ENCODE assay signal across 11 mouse cellular contexts in the genomic region with DNA sequence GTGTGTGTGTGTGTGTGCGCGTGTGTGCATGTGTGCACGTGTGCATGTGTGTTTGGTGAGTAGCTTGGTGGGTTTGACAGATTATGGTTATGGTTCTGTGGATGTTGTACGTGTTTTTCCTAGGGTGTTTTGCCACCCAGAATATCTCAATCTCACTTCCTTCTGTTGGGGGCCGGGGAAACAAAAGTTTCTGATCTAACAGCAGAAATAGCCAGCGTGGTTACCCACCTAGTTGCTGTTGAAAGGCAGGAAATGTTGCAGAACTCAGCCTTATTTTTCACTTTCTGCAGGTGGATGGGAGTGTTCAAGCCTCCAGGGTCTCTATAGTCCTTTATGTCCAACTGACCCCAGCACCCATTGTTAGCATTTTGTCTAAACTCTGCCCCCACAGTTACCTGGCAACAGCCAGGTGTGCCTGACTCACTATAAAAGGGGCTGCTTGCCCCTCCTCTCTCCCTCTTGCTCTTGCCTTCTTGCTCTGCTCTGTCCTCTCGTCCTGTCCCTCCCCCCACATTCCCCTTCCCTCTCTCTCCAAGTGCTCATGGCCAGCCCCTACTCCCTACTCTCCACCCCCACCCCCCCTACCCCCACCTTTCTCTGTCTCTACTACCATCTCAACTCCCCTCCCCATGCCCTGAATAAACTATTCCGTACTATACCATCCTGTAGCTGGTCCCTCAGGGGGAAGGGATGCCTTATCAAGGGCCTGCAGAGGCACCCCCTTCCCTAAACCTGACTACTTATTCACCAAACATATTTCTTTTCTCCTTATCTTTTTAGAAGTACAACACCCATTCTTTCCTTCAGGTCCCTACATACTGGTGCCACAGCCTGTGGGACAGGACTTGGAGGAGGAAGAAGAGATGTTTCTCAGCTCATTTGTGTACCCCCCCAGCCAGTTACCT. TPM values are rescaled to one million over a fixed set of nuclear protein-coding genes. Genes with fewer than 3 reads are reported as not detected.
A peak's percentile ranks its signal among the peaks of the same experiment; 100 is the strongest.
DNase-seq lines count a peak whose midpoint lies in the region; ATAC-seq and TF ChIP-seq lines count a peak whose summit lies in the region.
"Had no signal": no experiment of that assay in that cellular context is flagged by ENCODE, and none has a peak within 500 bp of the region (broad histone marks: within the 10 kb centered on the region; RNA-seq: fewer than 3 reads in every experiment).

No protein-coding gene starts in this region.

- peak; percentile 90 to 97 for TF ChIP-seq EP300 in MEL (IDR thresholded peaks at IDR 0.05; ENCODE audit: low read depth in 1 of 2, low read length in 2 of 2)

- peak in 1 of 2 experiments; percentile 33; a peak in 2 of 4 replicates for TF ChIP-seq POLR2A in MEL (IDR thresholded peaks at IDR 0.05; ENCODE audit: control insufficient read depth in 1 of 2, insufficient read depth in 1 of 2, low read depth in 1 of 2, low read length in 2 of 2, poor library complexity in 1 of 2)

- no peaks in the 10 kb centered on the region for H3K36me3 ChIP-seq in heart, embryonic 15.5 days
- H3K36me3 ChIP-seq in heart, embryonic 12.5 days: no peaks in the 10 kb centered on the region
- peaks cover 0 to 58% of the 10 kb centered on the region in 2 experiments; a peak in 2 of 4 replicates for H3K36me3 ChIP-seq in MEL (ENCODE audit: control insufficient read depth in 1 of 2, insufficient read depth in 2 of 2, low read length in 2 of 2)
- H3K36me3 ChIP-seq in liver, embryonic 13.5 days: no peaks in the 10 kb centered on the region
- H3K36me3 ChIP-seq: G1E; hindbrain, embryonic 10.5 days had no signal

- no peak for TF ChIP-seq CTCF in MEL (IDR thresholded peaks at IDR 0.05 in 2 of 3, conservative IDR thresholded peaks at IDR 0.05 in 1 of 3; ENCODE audit: control insufficient read depth in 1 of 3, insufficient read depth in 1 of 3, low read depth in 2 of 3, low read length in 3 of 3, poor library complexity in 1 of 3, severe bottlenecking in 1 of 3)

- H3K4me3 ChIP-seq in heart, embryonic 15.5 days: no peak overlapping the region
- H3K4me3 ChIP-seq in heart, embryonic 12.5 days: no peak overlapping the region
- H3K4me3 ChIP-seq in MEL (ENCODE audit: control insufficient read depth in 1 of 2, insufficient read depth in 1 of 2, low read depth in 2 of 2, low read length in 2 of 2): peak overlapping the region; percentile 16 to 41
- no peak overlapping the region for H3K4me3 ChIP-seq in liver, embryonic 13.5 days (replicated peaks)
- H3K4me3 ChIP-seq: hindbrain, embryonic 10.5 days had no signal

- no peaks in the 10 kb centered on the region for H3K27me3 ChIP-seq in heart, embryonic 15.5 days
- no peaks in the 10 kb centered on the region for H3K27me3 ChIP-seq in heart, embryonic 12.5 days (replicated peaks)
- H3K27me3 ChIP-seq in MEL (ENCODE audit: control insufficient read depth in 1 of 2, insufficient read depth in 2 of 2, low read length in 2 of 2): no peaks in the 10 kb centered on the region
- no peaks in the 10 kb centered on the region for H3K27me3 ChIP-seq in liver, embryonic 13.5 days

- peaks cover 5% of the 10 kb centered on the region for H3K79me2 ChIP-seq in MEL (ENCODE audit: control insufficient read depth, insufficient read depth, low read length, poor library complexity)

- no peaks in the 10 kb centered on the region for H3K9me3 ChIP-seq in heart, embryonic 15.5 days (replicated peaks)
- no peaks in the 10 kb centered on the region for H3K9me3 ChIP-seq in heart, embryonic 12.5 days (replicated peaks)
- no peaks in the 10 kb centered on the region for H3K9me3 ChIP-seq in MEL (replicated peaks; ENCODE audit: insufficient read depth, low read length)
- H3K9me3 ChIP-seq in liver, embryonic 13.5 days (replicated peaks): no peaks in the 10 kb centered on the region
- H3K9me3 ChIP-seq: hindbrain, embryonic 10.5 days had no signal

- peaks cover 13% of the 10 kb centered on the region for H3K4me1 ChIP-seq in heart, embryonic 15.5 days (replicated peaks)
- H3K4me1 ChIP-seq in heart, embryonic 12.5 days (replicated peaks): peaks cover 6% of the 10 kb centered on the region; the same call in 1 of the 2 replicates
- H3K4me1 ChIP-seq in MEL (ENCODE audit: control insufficient read depth in 1 of 2, insufficient read depth in 2 of 2, low read length in 2 of 2): peaks cover 34 to 57% of the 10 kb centered on the region in 2 experiments
- H3K4me1 ChIP-seq in liver, embryonic 13.5 days (replicated peaks): peaks cover 76% of the 10 kb centered on the region

- H3K27ac ChIP-seq in heart, embryonic 15.5 days: peak overlapping the region; percentile 69
- H3K27ac ChIP-seq in heart, embryonic 12.5 days (ENCODE audit: poor library complexity, severe bottlenecking): no peak overlapping the region
- peak overlapping the region; percentile 100 for H3K27ac ChIP-seq in MEL (ENCODE audit: control insufficient read depth, low read depth, low read length)
- H3K27ac ChIP-seq in liver, embryonic 13.5 days: peak overlapping the region; percentile 85
- H3K27ac ChIP-seq: hindbrain, embryonic 10.5 days had no signal

- DNase-seq in MEL (ENCODE audit: low read depth, low spot score): peak; percentile 90
- DNase-seq in liver, embryonic 13.5 days: peak; percentile 43
- DNase-seq in spleen, postnatal 36 days (ENCODE audit: low spot score in 2 of 2): peak; percentile 87 to 89
- no peak for DNase-seq in cerebellum, postnatal 10 days

- 63% methylated on average over 8 of the region's 8 CpGs for WGBS in heart, embryonic 15.5 days
- WGBS in heart, embryonic 12.5 days: 66% methylated on average over 8 of the region's 8 CpGs
- 28% methylated on average over 8 of the region's 8 CpGs for WGBS in liver, embryonic 13.5 days (ENCODE audit: insufficient replicate concordance)

- no peak overlapping the region for H3K4me2 ChIP-seq in heart, embryonic 15.5 days
- H3K4me2 ChIP-seq in heart, embryonic 12.5 days: no peak overlapping the region
- peak overlapping the region; percentile 46 for H3K4me2 ChIP-seq in liver, embryonic 13.5 days

- no peak; the same call in 1 of the 2 replicates for TF ChIP-seq RAD21 in MEL (IDR thresholded peaks at IDR 0.05; ENCODE audit: low read depth, low read length)

- ATAC-seq in heart, embryonic 15.5 days (replicated peaks; ENCODE audit: insufficient number of reproducible peaks, insufficient read depth, low FRiP score, low read depth): no peak
- no peak for ATAC-seq in heart, embryonic 12.5 days (ENCODE audit: insufficient number of reproducible peaks, low FRiP score)
- peak; percentile 73 for ATAC-seq in liver, embryonic 13.5 days (ENCODE audit: low read depth)
- no peak for ATAC-seq in frontal cortex, adult (ENCODE audit: low TSS enrichment)
- ATAC-seq in erythroid progenitor cell, adult 5-6 weeks (replicated peaks; ENCODE audit: low FRiP score, poor library complexity, severe bottlenecking): no peak
- ATAC-seq: midbrain, embryonic 16.5 days had no signal

- H3K9ac ChIP-seq in heart, embryonic 15.5 days: no peak overlapping the region
- H3K9ac ChIP-seq in heart, embryonic 12.5 days: no peak overlapping the region
- H3K9ac ChIP-seq in MEL (ENCODE audit: control insufficient read depth, low read depth, low read length, poor library complexity, severe bottlenecking): peak overlapping the region; percentile 79
- peak overlapping the region; percentile 47; the same call in 1 of the 2 replicates for H3K9ac ChIP-seq in liver, embryonic 13.5 days

TF ChIP-seq in MEL, 35 proteins besides CTCF, POLR2A, EP300 and RAD21 (continues in another document):
- TF ChIP-seq SIN3A (IDR thresholded peaks at IDR 0.05; ENCODE audit: low read length) (peak; percentile 85), ZNF384 (IDR thresholded peaks at IDR 0.05; ENCODE audit: low read depth, low read length) (0 out of 2 replicates have a peak, but pooled peaks have one; percentile 6), JUND (IDR thresholded peaks at IDR 0.05; ENCODE audit: low read depth, low read length) (0 out of 2 replicates have a peak, but pooled peaks have one; percentile 12), SMC3 (IDR thresholded peaks at IDR 0.05; ENCODE audit: low read depth, low read length) (no peak), USF1 (IDR thresholded peaks at IDR 0.05; ENCODE audit: low read depth, low read length) (no peak), MYC (IDR thresholded peaks at IDR 0.05; ENCODE audit: low read depth, low read length) (0 out of 2 replicates have a peak, but pooled peaks have one; percentile 59), NELFE (IDR thresholded peaks at IDR 0.05; ENCODE audit: low read depth, low read length) (peak; percentile 37; the same call in 1 of the 2 replicates), ZC3H11A (IDR thresholded peaks at IDR 0.05; ENCODE audit: low read depth, low read length) (no peak), USF2 (IDR thresholded peaks at IDR 0.05; ENCODE audit: borderline replicate concordance in 1 of 2, insufficient read depth in 1 of 2, low read depth in 1 of 2, low read length in 2 of 2) (no peak), POLR2AphosphoS2 (IDR thresholded peaks at IDR 0.05; ENCODE audit: low read length) (peak; percentile 48; the same call in 1 of the 2 replicates), E2F4 (IDR thresholded peaks at IDR 0.05; ENCODE audit: borderline replicate concordance, low read depth, low read length) (no peak), GATA1 (IDR thresholded peaks at IDR 0.05; ENCODE audit: low read depth, low read length) (peak; percentile 93), UBTF (IDR thresholded peaks at IDR 0.05; ENCODE audit: borderline replicate concordance, insufficient read depth, low read depth, low read length) (no peak)

RNA-seq across cellular contexts. Expression of a gene that starts 40.5 kb away (rescaled TPM):
- polyA plus RNA-seq in heart, embryonic 15.5 days (2015; fragmentation: Nextera tagmentation; extraction: Ambion mirVana): 0.10 and 0.70 TPM in 2 replicates
- polyA plus RNA-seq in heart, embryonic 12.5 days (2016; fragmentation: Nextera tagmentation; extraction: Ambion mirVana): not detected in 2 replicates
- total RNA-seq in MEL (2012; rRNA removed): 0.26 TPM in 1 of 2 replicates, not detected in the other
- not detected for polyA plus RNA-seq in MEL (2012; ENCODE audit: insufficient read depth in 1 of 2, insufficient read length in 2 of 2, low read depth in 1 of 2, low replicate concordance in 2 of 2, missing spikeins in 1 of 2)
- 0.91 and 1.2 TPM in 2 replicates for polyA plus RNA-seq in liver, embryonic 13.5 days (2015; fragmentation: Nextera tagmentation; extraction: Ambion mirVana)
- 24.3 and 26.3 TPM in 2 replicates for total RNA-seq in erythroid progenitor cell, adult 5-6 weeks (2015; ENCODE audit: low replicate concordance)
- 10.1 and 13.2 TPM in 2 replicates for total RNA-seq in erythroid progenitor cell, adult 5-6 weeks (2017; ENCODE audit: low replicate concordance)
- total RNA-seq: G1E had no signal
- polyA plus RNA-seq: G1E; hindbrain, embryonic 10.5 days; midbrain, embryonic 16.5 days had no signal

RNA-seq across cellular contexts. Expression of a gene that starts 54.3 kb away (rescaled TPM):
- polyA plus RNA-seq in heart, embryonic 15.5 days (2015; fragmentation: Nextera tagmentation; extraction: Ambion mirVana): 0.37 and 0.46 TPM in 2 replicates
- polyA plus RNA-seq in heart, embryonic 12.5 days (2016; fragmentation: Nextera tagmentation; extraction: Ambion mirVana): 0.14 and 0.21 TPM in 2 replicates
- 1.7 and 2.8 TPM in 2 replicates for total RNA-seq in MEL (2012; rRNA removed)
- polyA plus RNA-seq in MEL (2012; ENCODE audit: insufficient read depth in 1 of 2, insufficient read length in 2 of 2, low read depth in 1 of 2, low replicate concordance in 2 of 2, missing spikeins in 1 of 2): under 1 TPM in 1 of 2 experiments, not detected in 1; 0.50 TPM
- 0.13 and 0.15 TPM in 2 replicates for polyA plus RNA-seq in liver, embryonic 13.5 days (2015; fragmentation: Nextera tagmentation; extraction: Ambion mirVana)
- 2.5 and 14.3 TPM in 2 replicates for total RNA-seq in erythroid progenitor cell, adult 5-6 weeks (2015; ENCODE audit: low replicate concordance)
- total RNA-seq in erythroid progenitor cell, adult 5-6 weeks (2017; ENCODE audit: low replicate concordance): 31.2 and 44.5 TPM in 2 replicates
- total RNA-seq: G1E had no signal
- polyA plus RNA-seq: G1E; hindbrain, embryonic 10.5 days; midbrain, embryonic 16.5 days had no signal

Comparison
In these comparisons a context has a peak if more than half of its experiments do, and no peak if none do; other contexts are left out.
1. H3K4me3 ChIP-seq: peak in MEL (2 of 2); none in heart, embryonic 15.5 days (single experiment), heart, embryonic 12.5 days (single experiment) and liver, embryonic 13.5 days (single experiment).
2. H3K9ac ChIP-seq: peak in MEL (single experiment) and liver, embryonic 13.5 days (single experiment); none in heart, embryonic 15.5 days (single experiment) and heart, embryonic 12.5 days (single experiment).
3. DNase-seq: peak in MEL (single experiment), liver, embryonic 13.5 days (single experiment) and spleen, postnatal 36 days (2 of 2); none in cerebellum, postnatal 10 days (0 of 2).